Mouse (Mus musculus) cortical plate, adult 2 months (tissue): ENCODE measurements at regions not wholly inside any gene's neighbourhood (a gene's known extent, or its start where the extent isn't known, plus 50 kb on each side); places are given as distances from the start of the nearest gene placed in this dataset.

ENCODE experiments used
- CTCF ChIP-seq: fragments of 200-500 bp; IDR thresholded peaks from 2 replicates; pipeline ENCODE4 v1.5.1; 2011; ENCODE audit warnings: mild to moderate bottlenecking, control low read depth, low read length; ENCODE audit not compliant: insufficient read depth; ENCODE audit errors: extremely low read depth
- POLR2A ChIP-seq: fragments of 200-500 bp; IDR thresholded peaks from 2 replicates; pipeline ENCODE4 v1.6.1; 2011; ENCODE audit warnings: mild to moderate bottlenecking, low read length, control low read depth; ENCODE audit not compliant: insufficient read depth; ENCODE audit errors: extremely low read depth

- TF ChIP-seq CTCF: no peak
- no peak for TF ChIP-seq POLR2A
Observed at GRCm38 (mm10) chr9:41668741-41669140, 455.4 kb downstream of the Sorl1 start.
